Mouse (Mus musculus) heart, postnatal 4 days (tissue): ENCODE measurements around the gene Iqgap2. TPM values are rescaled to one million over a fixed set of nuclear protein-coding genes. Genes with fewer than 3 reads are reported as not detected.
A peak's percentile ranks its signal among the peaks of the same experiment; 100 is the strongest.

Source experiments
- DNase-seq: peaks from one replicate; pipeline ENCODE4 v3.0.0; 2021
- total RNA-seq, 2 experiments: library from RNA; stranded (reverse); gene quantifications; 2 replicates each; pipeline ENCODE4 v1.2.3; 2021

The Iqgap2 gene
- total RNA-seq, 2 experiments from 2014 or later: 2.8 to 3.0 TPM

DNA sequence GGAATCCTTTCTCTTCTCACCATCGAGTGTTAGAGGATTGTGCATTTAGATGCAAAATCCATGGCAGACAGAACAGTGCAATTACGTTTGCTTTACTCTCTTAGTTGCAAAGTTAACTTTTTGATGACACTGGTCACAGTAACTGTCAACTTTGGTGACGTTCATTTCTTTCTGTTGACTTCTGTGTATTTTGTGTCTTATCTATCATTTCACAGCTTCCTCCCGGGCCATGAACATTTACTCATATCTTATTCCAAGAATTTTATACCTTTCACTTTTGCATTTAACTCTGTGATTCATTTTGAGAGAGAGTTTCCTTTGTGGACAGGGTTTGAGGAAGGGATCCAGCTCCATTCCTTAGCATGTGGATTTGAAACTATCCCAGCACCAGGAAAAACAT lies 238.0 kb downstream of the Iqgap2 start:
- DNase-seq: no peak

DNA sequence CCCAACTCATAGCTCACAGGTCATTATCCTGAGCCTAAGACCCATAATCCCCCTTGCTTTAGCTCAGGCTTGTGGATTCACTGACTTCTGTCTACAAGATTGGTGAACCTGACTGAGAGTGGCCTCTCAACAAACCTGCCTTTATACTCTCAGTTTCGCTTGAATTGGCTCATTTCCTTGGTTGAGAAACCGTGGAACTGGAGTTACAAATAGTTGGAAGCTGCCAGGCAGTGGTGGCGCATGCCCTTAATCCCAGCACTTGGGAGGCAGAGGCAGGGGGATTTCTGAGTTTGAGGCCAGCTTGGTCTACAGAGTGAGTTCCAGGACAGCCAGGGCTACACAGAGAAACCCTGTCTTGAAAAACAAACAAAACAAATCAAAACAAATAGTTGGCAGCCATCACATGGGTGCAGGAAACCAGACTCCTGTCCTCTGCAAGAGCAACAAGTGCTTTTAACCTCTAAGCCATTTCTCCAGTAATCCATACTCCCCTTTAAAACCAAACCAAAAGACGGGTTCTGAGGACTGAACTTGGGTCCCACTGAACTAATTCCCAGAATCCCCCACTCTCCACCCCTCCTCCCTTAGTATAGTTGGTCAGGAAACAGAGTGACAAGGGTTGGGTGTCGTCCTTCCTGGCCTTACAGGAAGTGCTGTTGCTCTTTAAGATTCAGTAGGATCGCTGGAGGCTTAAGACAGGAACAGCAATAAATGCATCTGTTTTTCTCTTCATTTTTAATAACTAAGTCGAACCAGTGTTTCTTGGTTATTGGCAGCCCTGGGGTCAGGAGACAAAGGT lies 239.7 kb downstream of the Iqgap2 start:
- DNase-seq: no peak

DNA sequence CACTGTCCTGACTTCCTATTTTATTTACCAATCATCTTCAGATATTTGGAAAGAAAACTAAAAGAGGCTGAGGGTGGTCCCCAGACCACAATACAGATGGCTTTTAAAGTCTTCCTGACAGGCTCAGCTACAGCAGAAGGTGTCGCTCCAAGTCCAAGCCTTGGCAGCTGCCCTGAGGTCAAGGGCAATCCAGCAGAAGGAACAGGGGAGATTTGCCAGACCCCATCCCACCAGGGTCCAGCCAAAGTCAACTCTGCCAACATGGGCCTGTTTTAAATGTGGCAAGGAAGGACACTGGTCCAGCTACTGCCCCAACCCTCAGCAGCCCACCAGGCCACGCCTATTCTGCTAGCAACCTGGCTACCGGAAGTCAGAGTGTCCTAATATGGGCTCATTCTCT lies 241.8 kb downstream of the Iqgap2 start:
- no peak for DNase-seq

DNA sequence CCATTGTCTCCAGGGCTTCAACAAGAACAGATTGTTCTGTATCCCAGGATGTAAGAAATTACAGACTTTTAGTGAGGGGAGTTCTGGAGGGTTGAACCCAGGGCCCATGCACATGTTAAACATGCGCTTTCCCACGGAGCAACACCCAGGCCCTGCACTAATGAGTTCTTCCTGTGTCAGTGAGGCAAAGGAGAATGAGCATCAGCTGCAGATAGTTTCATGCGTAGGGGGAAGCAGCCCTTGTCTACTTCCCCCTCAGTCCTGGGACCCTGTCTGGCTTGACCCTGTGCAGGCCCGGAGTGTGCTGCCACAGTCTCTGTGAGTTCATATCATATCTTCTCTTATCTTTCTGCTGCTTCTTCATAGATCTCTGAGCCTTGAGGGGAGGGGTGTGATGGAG lies 244.5 kb downstream of the Iqgap2 start:
- DNase-seq: no peak

DNA sequence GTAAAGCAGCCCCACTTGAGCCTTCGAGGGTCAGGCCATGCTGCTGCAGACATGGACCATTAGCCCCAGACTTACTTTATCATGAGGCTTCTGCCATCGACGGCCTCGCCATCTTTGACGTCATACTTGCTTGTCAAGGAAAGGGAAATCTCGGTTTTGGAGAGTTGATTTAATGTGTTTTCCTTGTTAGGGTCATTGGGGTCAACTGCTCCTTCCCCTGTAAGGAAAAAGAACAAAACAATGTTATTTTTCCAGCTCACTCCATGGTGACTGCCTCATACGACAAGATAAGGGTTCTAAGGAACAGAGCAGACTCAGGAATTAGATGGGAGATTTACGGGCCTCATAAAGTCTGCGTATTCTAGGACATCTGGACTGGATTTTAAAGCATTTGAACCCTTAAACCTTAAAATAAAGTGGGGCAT lies 245.0 kb downstream of the Iqgap2 start:
- DNase-seq: no peak

DNA sequence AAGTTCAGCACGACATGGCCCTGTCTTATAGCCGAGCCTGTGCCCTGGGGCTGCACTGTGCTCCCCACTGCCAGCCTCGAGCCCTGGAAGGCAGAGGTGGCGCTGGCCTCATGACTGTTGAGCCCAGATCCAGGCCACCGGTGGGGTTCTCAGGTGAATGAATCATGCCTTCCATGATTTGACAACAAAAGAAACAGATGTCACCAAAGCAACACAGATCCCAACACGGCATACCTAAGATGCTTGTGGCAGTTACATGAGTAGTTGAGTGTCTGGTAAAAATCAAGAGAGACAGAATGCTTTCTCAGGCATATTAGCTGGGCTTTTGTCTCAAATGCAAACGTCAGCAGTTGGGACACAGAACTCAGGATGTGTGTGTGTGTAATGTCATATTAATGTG lies 248.0 kb downstream of the Iqgap2 start:
- no peak for DNase-seq

DNA sequence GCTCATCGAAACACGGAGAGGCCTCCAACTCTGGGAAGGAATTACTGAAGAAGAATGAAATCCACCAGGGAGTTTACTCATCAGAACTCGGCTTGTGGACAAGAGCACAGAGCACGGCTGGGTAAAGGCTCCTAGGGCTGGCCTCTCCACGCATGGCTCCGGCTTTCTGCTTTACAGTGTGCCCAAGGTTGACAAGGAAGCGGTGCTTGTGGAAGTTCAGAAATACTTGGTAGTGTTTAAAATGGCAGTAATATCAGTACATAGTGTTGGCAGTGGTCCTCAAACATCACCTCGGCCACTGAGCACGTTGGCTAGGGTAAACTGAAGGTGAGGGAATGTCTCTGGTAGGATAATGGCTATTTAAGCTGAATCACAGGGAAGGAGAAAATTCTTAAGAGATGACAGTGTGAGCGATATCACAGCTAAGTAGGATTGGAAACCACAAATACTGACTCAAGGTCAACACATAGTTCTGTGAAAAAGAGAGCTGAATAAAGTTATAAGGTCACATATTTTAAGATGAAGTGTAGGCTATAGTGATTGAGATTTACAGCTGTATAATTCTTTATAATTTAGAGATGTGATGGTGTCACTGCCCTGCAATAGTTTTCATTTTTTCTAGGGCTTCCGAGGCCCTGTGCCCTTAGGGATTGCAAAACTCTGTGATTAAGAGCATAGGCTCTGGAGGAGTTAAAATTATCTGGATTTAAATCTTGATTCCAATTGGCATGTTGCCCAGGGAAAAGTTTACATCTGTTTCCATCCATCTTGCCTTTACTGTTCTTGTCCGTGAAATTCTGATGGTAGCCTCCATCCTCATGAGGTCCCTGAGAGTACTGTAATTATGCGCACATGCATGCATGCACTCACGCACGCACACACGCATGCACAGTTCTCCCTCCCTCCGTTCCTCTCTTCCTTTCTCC lies 250.4 kb downstream of the Iqgap2 start:
- DNase-seq: no peak

DNA sequence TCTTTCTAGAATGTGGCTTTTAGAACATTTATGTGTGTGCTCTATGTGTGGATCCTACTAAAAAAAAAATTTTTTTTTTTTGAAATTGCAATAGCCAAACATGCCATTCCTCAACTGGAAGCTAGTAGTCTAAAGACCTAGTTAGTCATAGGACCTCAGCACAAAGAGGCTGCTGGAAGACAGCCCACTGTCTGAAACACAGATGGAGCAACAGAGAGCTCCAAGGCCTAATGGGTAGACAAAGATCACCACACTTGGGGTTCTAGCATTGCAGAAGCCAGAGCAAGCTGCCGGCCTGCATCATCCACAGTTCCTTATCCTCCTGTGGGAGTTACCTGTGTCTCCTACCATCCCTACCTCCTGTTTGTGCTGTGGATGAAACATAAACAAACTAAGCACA lies 251.3 kb downstream of the Iqgap2 start:
- no peak for DNase-seq

DNA sequence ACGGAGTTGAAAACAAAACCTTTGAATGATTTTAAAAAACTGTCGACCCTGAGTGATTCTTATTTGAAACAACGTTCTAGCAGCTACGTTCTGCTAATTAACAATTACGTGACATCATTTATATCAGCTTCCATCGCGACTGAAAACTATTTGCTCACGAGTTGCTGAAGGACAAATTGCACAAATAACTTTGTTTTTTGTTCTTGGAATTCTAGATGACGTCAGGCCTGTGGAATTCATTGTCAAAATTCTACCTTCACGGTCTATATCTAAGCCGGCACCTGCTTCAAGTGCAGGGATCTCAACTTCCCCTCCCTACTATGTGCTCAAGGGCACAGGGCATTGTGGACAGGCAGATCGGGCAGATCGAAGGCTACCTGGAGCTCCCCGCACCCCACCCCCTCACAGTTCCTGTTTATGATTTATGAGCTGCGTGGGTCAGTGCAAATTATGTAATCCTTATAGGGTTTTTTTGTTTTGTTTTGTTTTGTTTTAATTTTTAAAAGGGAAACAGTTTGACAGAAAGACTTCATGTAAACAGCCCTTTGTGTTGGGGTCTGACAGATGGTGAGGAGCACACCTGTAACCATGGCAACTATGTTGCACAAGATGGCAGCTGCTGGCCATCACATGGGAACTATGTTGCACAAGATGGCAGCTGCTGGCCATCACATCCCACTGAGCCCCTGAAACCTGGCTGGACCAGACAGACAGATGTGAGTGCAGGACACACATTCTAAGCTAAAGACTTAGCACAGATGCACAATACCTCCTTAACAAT lies 252.2 kb downstream of the Iqgap2 start:
- DNase-seq: no peak

DNA sequence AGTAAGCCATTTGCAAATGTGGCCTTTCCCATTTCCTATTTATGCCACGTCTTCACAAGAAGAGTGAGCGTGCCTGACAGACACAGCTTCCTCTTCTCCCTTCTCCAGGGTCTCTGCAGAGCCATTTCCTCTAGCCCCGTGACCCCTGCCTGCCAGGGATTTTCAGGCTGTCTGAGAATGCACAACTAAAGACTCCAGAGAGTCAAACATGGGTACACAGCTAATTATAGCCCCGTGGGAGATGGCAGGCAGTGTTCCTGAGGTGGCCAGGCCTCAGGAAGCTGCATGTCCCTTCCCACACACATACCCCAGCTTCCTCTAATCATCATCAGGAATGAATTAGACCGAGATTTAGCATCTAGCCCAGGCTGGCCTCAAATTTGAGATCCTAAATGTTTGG lies 252.8 kb downstream of the Iqgap2 start:
- DNase-seq: peak; percentile 41

DNA sequence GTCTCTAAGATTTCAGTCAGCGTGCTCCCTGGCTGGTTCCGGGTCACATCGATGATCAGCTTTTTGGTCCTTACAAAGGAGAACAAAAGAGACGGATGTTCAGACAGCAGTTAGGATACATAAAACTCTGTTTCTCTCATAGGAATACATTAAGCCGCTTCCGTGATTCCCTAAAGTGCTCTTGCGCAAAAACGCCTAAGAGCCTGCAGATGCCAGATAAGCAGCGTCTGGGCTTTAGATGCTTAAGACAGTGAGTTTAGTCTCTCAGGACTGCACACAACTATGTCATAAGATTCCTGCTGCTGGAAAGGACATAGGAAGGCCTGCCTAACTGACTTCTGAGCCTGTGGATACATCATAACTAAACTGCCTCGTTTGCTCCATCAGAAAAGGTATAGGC lies 254.0 kb downstream of the Iqgap2 start:
- no peak for DNase-seq

DNA sequence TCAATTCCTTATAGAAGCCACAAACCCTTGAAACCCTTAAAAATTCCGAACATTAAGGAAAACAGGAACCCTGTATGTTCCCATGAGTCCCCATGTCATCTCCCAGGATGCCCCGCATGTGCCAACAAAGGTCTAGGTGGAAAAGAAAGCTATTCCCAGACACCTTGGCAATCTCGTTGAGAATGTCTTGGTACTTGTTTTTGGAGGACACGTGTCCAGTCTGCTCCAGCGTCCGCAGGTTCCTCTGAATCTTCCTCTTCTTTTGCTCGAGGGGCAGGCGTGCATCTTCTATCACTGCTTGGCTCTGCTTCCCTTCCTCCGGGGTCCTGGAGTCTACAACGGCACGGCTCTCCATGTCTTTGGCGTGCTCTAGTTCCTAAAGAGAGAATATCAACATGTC lies 256.4 kb downstream of the Iqgap2 start:
- no peak for DNase-seq

DNA sequence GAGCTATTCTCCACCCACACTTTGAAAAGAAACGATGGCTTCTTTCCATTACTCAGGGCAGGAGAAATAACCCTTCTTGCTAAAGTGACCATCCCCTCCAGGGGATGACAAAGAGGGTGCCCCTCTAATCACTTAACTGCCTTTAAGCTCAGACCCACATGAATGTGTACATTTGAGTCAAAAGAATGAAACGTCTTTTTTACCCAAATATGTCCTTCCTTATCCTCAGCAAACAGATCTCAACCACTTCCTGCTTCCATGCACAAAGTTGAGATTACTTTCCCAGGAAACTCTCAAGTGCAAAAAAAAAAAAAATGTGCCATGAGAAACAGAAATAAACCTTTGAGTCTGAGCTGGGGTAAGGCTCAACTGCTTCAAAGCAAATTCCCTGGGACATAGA lies 257.3 kb downstream of the Iqgap2 start:
- DNase-seq: no peak

DNA sequence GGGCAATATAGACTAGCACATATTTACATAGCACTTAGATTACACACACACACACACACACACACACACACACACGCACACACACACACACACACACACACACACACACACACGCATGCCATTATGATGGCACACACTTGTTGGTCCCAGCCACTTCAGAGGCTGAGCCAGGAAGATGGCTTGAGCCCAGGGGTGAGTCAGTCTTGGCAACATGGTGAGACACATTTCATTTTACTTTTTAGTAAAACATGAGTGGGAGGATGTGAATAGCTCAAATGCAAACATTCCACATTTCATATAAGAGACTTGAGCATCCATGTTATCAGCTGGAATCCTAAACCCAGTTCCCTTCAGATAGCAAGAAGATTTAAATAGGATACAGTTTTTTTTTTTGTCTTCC lies 258.3 kb downstream of the Iqgap2 start:
- DNase-seq: peak; percentile 56

DNA sequence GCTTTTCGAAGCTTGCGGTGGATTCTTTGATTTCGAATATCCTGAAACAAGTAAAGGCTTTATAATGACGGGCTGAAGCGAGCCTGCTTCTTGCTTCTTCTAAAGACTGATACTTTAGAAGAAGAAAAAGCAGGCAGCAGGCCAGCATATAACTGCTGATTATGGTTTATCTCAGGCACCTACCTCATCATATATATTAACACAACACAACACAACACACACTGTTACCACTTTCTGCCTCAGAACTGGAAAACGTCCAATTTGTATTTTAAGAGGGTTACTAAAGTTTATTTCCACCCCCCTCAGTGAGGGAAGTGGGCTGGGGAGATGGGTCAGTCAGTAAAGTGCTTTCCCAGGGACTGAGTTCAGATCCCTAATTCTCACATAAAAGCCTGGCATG lies 259.6 kb downstream of the Iqgap2 start:
- no peak for DNase-seq

DNA sequence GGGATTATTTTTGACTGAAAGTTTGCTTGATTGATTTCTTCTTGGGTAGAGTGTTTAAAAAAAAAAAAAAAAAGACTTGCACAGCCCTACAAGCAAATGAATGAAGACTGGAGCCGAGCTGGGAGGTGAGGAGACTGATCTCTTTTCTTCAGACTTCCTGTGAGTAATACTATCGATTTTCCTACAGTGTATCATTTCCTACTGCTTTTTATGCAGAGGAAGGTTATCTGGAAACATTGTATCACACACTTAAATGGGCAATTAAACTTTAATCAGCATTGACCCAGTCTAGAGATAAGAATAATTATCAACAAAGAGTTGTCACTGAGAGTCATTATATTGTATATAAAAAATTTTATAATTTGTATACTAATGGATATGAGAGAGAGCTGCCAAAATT lies 261.0 kb downstream of the Iqgap2 start:
- DNase-seq: no peak

DNA sequence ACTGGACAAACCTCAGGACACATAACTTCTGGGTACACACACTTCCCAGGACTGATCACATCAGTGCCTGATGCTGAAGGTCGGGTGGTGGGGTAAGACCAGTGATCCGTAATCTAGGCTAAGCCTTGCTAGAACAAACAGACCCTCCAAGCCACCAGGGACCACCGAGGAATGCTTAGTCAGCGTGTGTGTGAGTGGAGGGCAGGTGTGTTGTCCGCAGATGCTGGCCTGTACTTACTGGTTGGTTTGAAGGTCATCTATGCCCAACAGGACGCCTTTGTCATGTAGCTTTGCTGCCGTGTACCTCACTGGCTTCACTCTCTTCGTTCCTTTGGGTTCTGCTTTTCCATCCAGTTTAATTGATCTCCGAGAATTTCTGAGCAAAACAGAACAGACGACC lies 262.0 kb downstream of the Iqgap2 start:
- DNase-seq: no peak

DNA sequence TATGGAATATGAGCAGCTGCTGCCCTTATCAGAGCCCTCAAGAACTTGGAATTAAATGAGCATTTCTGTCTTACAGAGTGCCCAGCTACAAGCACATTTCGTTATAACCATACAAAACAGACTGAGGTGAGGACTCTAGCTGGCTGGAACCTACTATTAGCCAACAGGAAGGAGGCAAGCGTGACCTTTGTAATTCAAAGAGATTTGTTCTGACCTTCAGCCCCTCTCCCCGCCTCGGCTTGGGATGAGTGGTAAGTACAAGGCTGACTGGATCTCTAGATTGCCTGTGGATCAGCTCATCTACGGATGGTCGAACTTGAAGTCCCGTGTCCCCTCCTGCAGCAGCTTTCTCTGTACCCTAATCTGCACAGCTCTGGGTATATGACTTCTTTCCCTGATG lies 265.0 kb downstream of the Iqgap2 start:
- no peak for DNase-seq

DNA sequence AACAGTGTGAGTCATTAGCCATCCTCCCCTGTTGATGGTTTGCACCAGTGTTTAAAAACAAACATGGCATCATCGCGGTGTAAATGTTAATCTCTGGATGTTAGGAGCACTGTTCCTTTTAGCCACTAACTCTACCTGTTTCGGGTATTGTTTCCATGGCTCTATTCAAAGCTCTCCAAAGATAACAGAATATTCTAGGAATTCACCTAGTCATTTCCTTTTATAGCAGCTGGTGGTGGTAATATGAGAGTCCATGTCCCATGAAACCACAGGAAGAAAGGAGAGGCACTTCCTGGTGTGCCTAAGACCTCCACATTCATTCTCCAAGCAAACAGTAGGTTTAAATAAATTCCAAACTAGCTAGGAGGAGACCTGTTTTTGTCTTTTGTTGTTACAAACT lies 268.7 kb downstream of the Iqgap2 start:
- DNase-seq: no peak

DNA sequence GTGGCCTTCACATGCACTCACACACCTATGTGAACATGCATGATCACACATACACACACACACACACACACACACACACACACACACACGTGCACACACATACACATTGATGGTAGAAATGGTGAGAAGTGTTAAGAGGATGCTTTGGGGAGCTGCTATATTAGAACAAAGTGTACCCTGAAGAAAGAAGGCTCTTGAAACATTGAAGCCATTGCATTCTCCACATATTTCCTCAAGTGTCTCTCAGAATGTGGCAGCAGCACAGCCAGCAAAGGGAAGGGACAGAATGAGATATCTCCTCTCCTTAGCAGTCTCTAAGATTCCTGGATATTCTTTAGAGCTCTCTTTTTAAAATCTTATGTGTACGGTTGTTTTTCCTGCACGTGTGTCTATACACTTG lies 270.2 kb downstream of the Iqgap2 start:
- no peak for DNase-seq

DNA sequence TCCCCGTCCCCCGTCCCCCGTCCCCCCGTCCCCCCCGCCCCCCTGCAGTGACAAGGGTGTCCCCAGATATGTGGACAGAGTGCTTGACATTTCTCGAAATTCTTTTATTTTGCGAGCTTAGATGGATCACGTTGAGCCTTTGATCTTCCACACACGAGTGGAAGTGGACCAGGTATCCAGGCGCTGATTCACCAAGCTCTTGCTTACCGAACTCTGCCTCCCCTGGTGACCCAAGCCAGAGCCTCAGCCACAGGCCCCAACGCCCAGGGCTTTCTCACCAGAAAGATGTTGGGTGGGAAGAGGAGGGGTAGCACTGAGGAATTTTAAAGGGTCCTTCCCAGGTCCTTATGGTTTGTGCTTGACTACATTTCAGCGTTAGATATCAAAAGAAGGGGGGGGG lies 272.9 kb downstream of the Iqgap2 start:
- no peak for DNase-seq

DNA sequence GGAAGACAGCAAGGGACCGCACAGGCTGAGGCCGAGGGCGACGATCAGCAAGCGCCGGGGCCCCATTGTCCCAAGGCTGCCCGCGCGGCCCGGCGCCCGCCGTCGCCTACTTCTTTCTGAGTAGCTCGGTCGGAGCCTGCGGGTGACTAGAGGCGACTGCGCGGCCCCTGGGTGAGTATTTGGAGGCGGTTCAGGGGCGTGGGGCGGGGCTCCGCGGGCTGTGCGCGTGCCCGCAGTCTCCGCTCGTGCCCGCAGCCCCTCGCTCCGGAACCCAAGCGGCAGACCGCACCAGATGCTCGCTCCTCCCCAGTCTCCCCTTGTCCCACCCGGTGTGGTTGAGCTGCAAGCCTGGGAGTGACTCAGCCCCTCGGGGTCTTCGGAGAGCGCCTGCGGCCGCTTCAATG lies 273.4 kb downstream of the Iqgap2 start, which contains the start of gene F2r:
Gene F2r (minus strand): TSS at position 179 of the 404 bp plus-strand sequence.
- DNase-seq: peak; percentile 92

DNA sequence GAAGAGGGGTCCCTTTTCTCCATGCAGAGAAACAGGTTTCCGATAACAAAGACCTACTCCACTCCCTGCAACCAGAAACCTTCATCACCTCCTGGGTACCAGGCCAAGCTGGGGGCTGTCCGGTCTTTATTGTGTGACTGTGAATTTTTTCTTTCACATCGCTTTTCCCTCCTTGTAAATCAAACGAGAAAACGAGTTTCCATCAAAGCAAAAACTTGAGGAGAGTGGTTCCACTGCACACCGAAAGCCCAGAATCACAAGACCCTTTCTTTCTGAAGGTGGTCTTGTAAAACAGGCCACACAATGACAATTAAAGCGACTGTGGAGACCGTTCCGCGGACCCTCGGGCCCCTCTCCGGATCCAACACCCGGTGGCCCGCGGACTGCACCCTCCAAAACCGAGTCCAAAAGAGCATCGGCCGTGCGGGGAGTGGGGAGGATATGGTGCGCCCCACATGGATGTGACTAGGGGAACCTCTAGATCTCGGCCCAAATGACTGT lies 274.0 kb downstream of the Iqgap2 start:
- peak; percentile 22 for DNase-seq
